Mouse (Mus musculus) spleen, adult 2 months (tissue): Measurements from ENCODE around the gene Dnaja4.

ENCODE experiments used
- CTCF ChIP-seq: fragments of 200-500 bp; IDR thresholded peaks from 2 replicates; pipeline ENCODE4 v1.5.1; 2011; ENCODE audit warnings: mild to moderate bottlenecking, inconsistent platforms; ENCODE audit not compliant: insufficient read depth, insufficient read length, insufficient replicate concordance; ENCODE audit errors: extremely low read depth
- POLR2A ChIP-seq: fragments of 200-500 bp; IDR thresholded peaks from 2 replicates; pipeline ENCODE4 v1.6.1; 2011; ENCODE audit warnings: low read depth, low read length, inconsistent platforms

- no peak for TF ChIP-seq POLR2A
- TF ChIP-seq CTCF, result no peak
Observed at GRCm38 (mm10) chr9:54671962-54672361, 26.7 kb upstream of the Dnaja4 start.
